8 mouse cellular contexts compared by ENCODE assay signal in the genomic region with DNA sequence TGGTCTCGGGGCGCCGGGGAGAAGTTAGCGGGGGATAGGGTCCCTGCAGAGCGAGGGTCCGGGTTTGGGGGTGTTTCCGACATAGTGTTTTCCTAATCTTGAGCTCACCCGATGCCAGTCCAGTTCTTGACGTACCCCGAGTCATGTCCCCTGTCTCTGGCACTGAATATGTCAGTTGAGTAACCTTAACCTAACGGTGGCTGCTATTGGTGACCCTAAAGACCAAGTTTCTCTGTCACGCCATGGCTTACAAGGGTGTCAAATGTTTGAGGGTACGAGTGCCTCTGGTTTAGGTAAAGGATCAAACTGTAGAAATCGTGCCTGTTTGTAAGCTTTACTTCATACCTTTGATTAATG. TPM values are rescaled to one million over a fixed set of nuclear protein-coding genes. Genes with fewer than 3 reads are reported as not detected.
A peak's percentile ranks its signal among the peaks of the same experiment; 100 is the strongest.
DNase-seq lines count a peak whose midpoint lies in the region; ATAC-seq and TF ChIP-seq lines count a peak whose summit lies in the region.

No protein-coding gene starts in this region.

- no peak for DNase-seq in heart, adult 8-10 months (ENCODE audit: low spot score)
- DNase-seq in ovary, postnatal 14 days (ENCODE audit: low spot score) = no peak
- no peak for DNase-seq in retina, embryonic 14.5 days (ENCODE audit: low spot score)
- no peak for DNase-seq in kidney, postnatal 10 days

- H3K36me3 ChIP-seq in heart, embryonic 12.5 days = no peaks in the 10 kb centered on the region
- H3K36me3 ChIP-seq in ES-Bruce4 (ENCODE audit: control insufficient read depth, insufficient read depth, low read length, poor library complexity, severe bottlenecking) (no peaks in the 10 kb centered on the region), macrophage (ENCODE audit: inconsistent target) (no peaks in the 10 kb centered on the region)
- no peaks in the 10 kb centered on the region for H3K36me3 ChIP-seq in forebrain, embryonic 15.5 days

- peak overlapping the region; percentile 97 for H3K27ac ChIP-seq in heart, embryonic 12.5 days (ENCODE audit: poor library complexity, severe bottlenecking)
- H3K27ac ChIP-seq in ES-Bruce4 (ENCODE audit: insufficient read depth, low read length) (no peak overlapping the region), macrophage (peak overlapping the region; percentile 93)
- peak overlapping the region; percentile 99 for H3K27ac ChIP-seq in forebrain, embryonic 15.5 days (replicated peaks)

- peak overlapping the region; percentile 78 for H3K4me3 ChIP-seq in heart, embryonic 12.5 days
- H3K4me3 ChIP-seq in ES-Bruce4 (ENCODE audit: low read depth, low read length) (peak overlapping the region; percentile 75), macrophage (ENCODE audit: inconsistent target) (peak overlapping the region; percentile 86)
- peak overlapping the region; percentile 94 for H3K4me3 ChIP-seq in forebrain, embryonic 15.5 days

- no peak for TF ChIP-seq EP300 in ES-Bruce4 (IDR thresholded peaks at IDR 0.05; ENCODE audit: insufficient read depth, low read depth, low read length)

- H3K79me2 ChIP-seq in macrophage (ENCODE audit: inconsistent target) = no peaks in the 10 kb centered on the region

- WGBS in heart, embryonic 12.5 days = 5% methylated on average over 14 of the region's 14 CpGs
- WGBS in forebrain, embryonic 15.5 days = 4% methylated on average over 14 of the region's 14 CpGs
- 5% methylated on average over 14 of the region's 14 CpGs for WGBS in macrophage (ENCODE audit: missing documents)

- H3K4me2 ChIP-seq in heart, embryonic 12.5 days = peak overlapping the region; percentile 79
- peak overlapping the region; percentile 74 for H3K4me2 ChIP-seq in forebrain, embryonic 15.5 days (replicated peaks)

- TF ChIP-seq POLR2A in ES-Bruce4 (IDR thresholded peaks at IDR 0.05; ENCODE audit: insufficient read depth, low read length) = no peak

- ATAC-seq in heart, embryonic 12.5 days (ENCODE audit: insufficient number of reproducible peaks, low FRiP score) = peak; percentile 7; the same call in 1 of the 2 replicates
- ATAC-seq in forebrain, embryonic 15.5 days (replicated peaks) = no peak

- no peak for TF ChIP-seq CTCF in ES-Bruce4 (IDR thresholded peaks at IDR 0.05; ENCODE audit: low read depth, low read length)

- H3K4me1 ChIP-seq in heart, embryonic 12.5 days (replicated peaks) = 0 out of 2 replicates have a peak, but pooled peaks cover 8% of the 10 kb centered on the region
- H3K4me1 ChIP-seq in ES-Bruce4 (ENCODE audit: control insufficient read depth, insufficient read depth, low read length) = no peaks in the 10 kb centered on the region
- peaks cover 17% of the 10 kb centered on the region for H3K4me1 ChIP-seq in forebrain, embryonic 15.5 days

- peak overlapping the region; percentile 85 for H3K9ac ChIP-seq in heart, embryonic 12.5 days
- H3K9ac ChIP-seq in ES-Bruce4 (ENCODE audit: low read depth, poor library complexity, severe bottlenecking) = peak overlapping the region; percentile 53
- peak overlapping the region; percentile 95 for H3K9ac ChIP-seq in forebrain, embryonic 15.5 days (replicated peaks)

- no peaks in the 10 kb centered on the region for H3K27me3 ChIP-seq in heart, embryonic 12.5 days (replicated peaks)
- no peaks in the 10 kb centered on the region for H3K27me3 ChIP-seq in ES-Bruce4 (ENCODE audit: control insufficient read depth, insufficient read depth, low read length, poor library complexity, severe bottlenecking)
- H3K27me3 ChIP-seq in forebrain, embryonic 15.5 days = no peaks in the 10 kb centered on the region

- H3K9me3 ChIP-seq in heart, embryonic 12.5 days (replicated peaks) = no peaks in the 10 kb centered on the region
- H3K9me3 ChIP-seq in ES-Bruce4 (replicated peaks; ENCODE audit: control insufficient read depth, insufficient read depth, low read length, poor library complexity, severe bottlenecking) = no peaks in the 10 kb centered on the region; the same call in 1 of the 2 replicates
- no peaks in the 10 kb centered on the region for H3K9me3 ChIP-seq in forebrain, embryonic 15.5 days

RNA-seq across cellular contexts. Expression of a gene that starts 0.6 kb away (rescaled TPM):
- 13.0 and 15.6 TPM in 2 replicates for polyA plus RNA-seq in heart, embryonic 12.5 days (2016; fragmentation: Nextera tagmentation; extraction: Ambion mirVana)
- total RNA-seq in heart, adult 8-10 months (2022) = 10 to 100 TPM in 3 of 4 experiments, 1 to 10 TPM in 1; 5.7 to 14.7 (median 12.6) TPM
- polyA plus RNA-seq in ES-Bruce4 (2011; ENCODE audit: insufficient read depth, insufficient read length, low read depth, missing spikeins) (58.9 and 61.3 TPM in 2 replicates), macrophage (2018) (9.3 to 9.6 TPM (median 9.3 TPM) in 3 replicates)
- 15.3 and 17.2 TPM in 2 replicates for polyA plus RNA-seq in forebrain, embryonic 15.5 days (2015; fragmentation: Nextera tagmentation; extraction: Ambion mirVana)
- total RNA-seq in macrophage (2018; cell fraction: chromatin; rRNA removed) = 100 to 1,000 TPM in 20 of 26 experiments, 10 to 100 TPM in 6; 69.2 to 133 (median 105) TPM
- total RNA-seq in macrophage (2018; cell fraction: cytosol; rRNA removed) = 10 to 100 TPM in 16 of 26 experiments, 1 to 10 TPM in 10; 8.1 to 14.9 (median 10.8) TPM
- total RNA-seq in macrophage (2018; cell fraction: nucleus; rRNA removed) = 10 to 100 TPM; 40.0 to 80.4 (median 60.6) TPM

RNA-seq across cellular contexts. Expression of a gene that starts 19.7 kb away (rescaled TPM):
- polyA plus RNA-seq in heart, embryonic 12.5 days (2016; fragmentation: Nextera tagmentation; extraction: Ambion mirVana) = 0.05 and 0.06 TPM in 2 replicates
- under 1 TPM in 2 of 4 experiments, not detected in 2; 0.05 to 0.22 TPM for total RNA-seq in heart, adult 8-10 months (2022)
- polyA plus RNA-seq in ES-Bruce4 (2011; ENCODE audit: insufficient read depth, insufficient read length, low read depth, missing spikeins) (not detected in 2 replicates), macrophage (2018) (not detected in 3 replicates)
- polyA plus RNA-seq in forebrain, embryonic 15.5 days (2015; fragmentation: Nextera tagmentation; extraction: Ambion mirVana) = 0.06 TPM in 2 replicates
- under 1 TPM in 1 of 26 experiments, not detected in 25; 0.26 TPM for total RNA-seq in macrophage (2018; cell fraction: chromatin; rRNA removed)
- not detected for total RNA-seq in macrophage (2018; cell fraction: cytosol; rRNA removed)
- total RNA-seq in macrophage (2018; cell fraction: nucleus; rRNA removed) = under 1 TPM in 1 of 26 experiments, not detected in 25; 0.12 TPM
